Mouse (Mus musculus) testis, adult 2 months (tissue): ENCODE data around the gene Tmem115.

Experiments
- CTCF ChIP-seq: fragments of 200-500 bp; IDR thresholded peaks from 2 replicates; pipeline ENCODE4 v1.5.1; 2012; ENCODE audit warnings: low read depth, mild to moderate bottlenecking, inconsistent platforms, low read length, moderate library complexity; ENCODE audit not compliant: control insufficient read depth, insufficient read depth, insufficient replicate concordance
- POLR2A ChIP-seq: fragments of 200-500 bp; IDR thresholded peaks from 2 replicates; pipeline ENCODE4 v1.6.1; 2012; ENCODE audit warnings: low read depth, mild to moderate bottlenecking, inconsistent platforms, low read length, moderate library complexity; ENCODE audit not compliant: control insufficient read depth

DNA sequence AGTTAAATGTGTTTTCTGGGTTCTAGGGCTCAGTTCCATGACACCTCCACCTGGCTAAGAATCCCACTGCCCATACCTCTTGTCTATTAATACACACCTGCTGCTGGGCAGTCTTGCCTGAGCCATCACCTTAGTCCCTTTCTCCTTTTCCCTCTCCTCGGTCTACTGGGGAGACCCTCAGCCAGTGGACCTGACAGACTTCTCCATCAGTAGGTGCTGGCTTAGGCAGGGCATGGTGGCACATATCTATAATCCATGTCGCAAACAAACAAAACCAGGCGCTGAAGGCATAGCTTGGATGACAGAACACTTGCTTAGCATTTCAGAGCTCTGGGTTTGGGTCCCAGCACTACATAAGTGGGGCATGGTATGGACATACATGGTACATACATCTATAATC, 5.0 kb downstream of the Tmem115 start:
- TF ChIP-seq CTCF (no peak), POLR2A (no peak)
